Mouse (Mus musculus): ENCODE measurements around the gene Morc3. TPM values are rescaled to one million over a fixed set of nuclear protein-coding genes. Genes with fewer than 3 reads are reported as not detected.

Morc3 gene
- total RNA-seq, 2 experiments from 2014 or later = 25.1 to 30.3 TPM

DNA sequence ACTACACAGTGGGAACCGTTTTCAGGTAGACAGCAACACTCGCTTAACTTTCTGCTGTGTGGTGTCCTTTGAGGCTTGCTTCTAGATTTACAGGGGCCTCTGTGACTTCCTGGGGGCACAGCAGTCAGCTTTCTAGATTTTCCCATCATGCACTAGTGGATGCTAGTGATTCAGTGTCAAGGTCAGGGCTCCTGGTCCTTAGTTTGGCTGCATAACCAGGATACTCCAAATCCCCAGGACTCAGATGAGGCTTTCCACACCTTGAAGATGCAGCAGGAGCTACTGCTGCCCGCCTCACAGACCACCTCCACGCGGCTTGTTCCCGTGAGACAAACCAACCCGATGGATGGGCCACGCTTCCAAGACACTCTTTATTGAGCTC is 86.7 kb downstream of the Morc3 start:
- DNase-seq (ENCODE audit: low spot score in 2 of 2) = no peak

DNA sequence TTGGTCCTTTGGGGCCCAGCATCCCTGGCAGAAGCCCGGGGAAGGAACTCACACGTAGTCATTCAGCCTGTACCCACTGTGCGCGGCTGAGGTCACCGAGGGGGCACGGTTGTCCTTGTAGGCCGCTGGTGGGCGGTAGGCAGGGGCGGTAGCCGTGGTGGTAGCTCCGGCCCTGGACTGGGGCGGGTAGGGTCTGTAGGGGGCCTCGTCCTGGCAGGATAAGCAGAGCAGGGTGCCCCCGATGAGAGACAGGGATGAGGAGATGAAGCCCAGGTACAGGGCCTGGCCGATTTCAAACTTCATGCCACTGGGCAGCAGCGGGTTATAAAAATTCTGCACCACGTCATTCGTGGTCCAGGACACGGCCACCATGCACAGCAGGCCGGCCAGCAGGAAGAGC is 87.3 kb downstream of the Morc3 start:
- DNase-seq (ENCODE audit: low spot score in 2 of 2) = no peak

DNA sequence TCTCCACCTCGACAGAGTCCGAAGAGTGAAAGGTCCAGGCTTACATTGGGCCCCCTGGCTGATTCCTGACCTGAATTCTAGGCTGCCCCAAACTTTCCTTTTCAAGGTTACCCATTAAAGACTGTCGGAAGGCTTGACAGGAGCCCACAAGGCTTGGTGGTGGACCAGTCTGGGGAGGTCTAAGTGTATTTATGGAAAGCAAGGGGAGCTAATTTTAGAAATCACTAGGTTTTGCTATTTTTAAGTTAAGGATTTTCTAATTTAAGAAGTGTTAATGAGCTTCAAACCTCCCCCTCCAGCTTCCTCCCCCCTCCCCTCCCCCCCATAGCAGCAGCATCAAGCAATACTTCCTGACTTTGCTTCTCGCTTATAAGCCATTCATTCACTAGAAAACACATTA is 88.8 kb downstream of the Morc3 start:
- no peak for DNase-seq (ENCODE audit: low spot score in 2 of 2)

- no peak for DNase-seq (ENCODE audit: low spot score in 2 of 2)
Observed at GRCm38 (mm10) chr16:93922835-93923389, 91.0 kb downstream of the Morc3 start.

DNA sequence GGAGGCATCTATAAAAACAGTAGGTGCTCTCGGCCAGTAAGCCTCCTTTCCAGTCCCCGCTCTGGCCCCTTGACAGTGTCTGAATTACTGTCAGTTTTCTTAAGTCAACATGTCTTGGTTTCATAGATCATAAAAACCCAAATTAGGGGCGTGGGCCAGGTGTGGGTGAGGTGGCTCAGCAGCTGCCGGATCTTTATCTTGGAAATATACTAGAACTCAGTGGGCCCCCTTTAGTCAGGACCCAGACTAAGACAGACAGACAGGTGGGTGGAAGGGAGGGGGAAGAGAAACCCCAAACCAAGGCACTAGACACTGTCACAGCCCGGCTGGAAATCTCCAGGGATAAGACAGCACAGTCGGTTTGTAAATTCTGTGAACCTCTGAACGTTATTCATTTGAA is 91.9 kb downstream of the Morc3 start:
- no peak for DNase-seq (ENCODE audit: low spot score in 2 of 2)

Other genes with a start within 250 kb of the Morc3 start
- 1 to 10 TPM; 2.9 to 8.1 TPM for gene Setd4, start 228.1 kb upstream of the Morc3 start, total RNA-seq (2021)
- gene Cbr1, start 226.3 kb upstream of the Morc3 start, total RNA-seq (2021) = 10 to 100 TPM; 71.0 to 89.8 TPM
- gene Gm5678, start 204.0 kb upstream of the Morc3 start, total RNA-seq (2021) = 1 to 10 TPM; 4.1 to 4.4 TPM
- gene Cbr3, start 148.9 kb upstream of the Morc3 start, total RNA-seq (2021) = 1 to 10 TPM; 6.4 to 8.8 TPM
- 10 to 100 TPM; 17.6 to 21.8 TPM for gene Dop1b, start 120.2 kb upstream of the Morc3 start, total RNA-seq (2021)
- gene Chaf1b, start 51.8 kb downstream of the Morc3 start, total RNA-seq (2021) = 1 to 10 TPM; 1.5 to 2.1 TPM
- gene Cldn14, start 176.7 kb downstream of the Morc3 start, total RNA-seq (2021) = not detected

Data from adrenal gland, adult 18-20 months (tissue).